Mouse (Mus musculus): ENCODE measurements around the gene Babam1.

Babam1 gene

DNA sequence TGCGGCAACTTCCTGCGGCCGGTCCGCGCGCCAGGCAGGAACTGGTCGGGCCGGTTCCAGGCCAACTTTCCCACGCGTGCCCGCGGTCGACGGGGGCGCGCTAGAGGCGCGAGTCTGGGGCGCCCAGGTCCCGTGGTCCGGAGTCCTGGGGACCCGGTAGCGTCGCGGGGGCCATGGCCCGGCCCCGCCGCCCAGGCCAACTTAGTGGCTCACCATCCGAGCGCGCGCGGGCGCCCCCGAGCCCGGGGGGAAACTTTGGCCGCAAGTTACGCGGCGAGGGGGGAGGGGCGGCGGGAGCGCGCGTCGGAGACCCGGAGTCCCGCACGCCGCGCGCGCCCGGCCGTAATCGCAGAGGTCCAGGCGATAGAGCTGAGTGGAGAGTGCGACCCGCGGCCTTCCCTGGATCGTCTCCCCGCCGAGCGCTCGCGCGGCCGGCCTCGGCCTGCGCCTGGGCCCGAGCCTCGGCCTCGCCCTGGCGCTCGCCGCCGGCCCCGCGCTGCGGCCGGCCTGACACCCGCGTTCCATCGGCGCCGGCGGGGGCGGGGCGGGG is 15.2 kb upstream of the Babam1 start, which contains the start of gene Nr2f6:
TSS of gene Nr2f6 (minus strand) at position 540 of the 550 bp plus-strand sequence.
- no peak for DNase-seq (ENCODE audit: low read depth, low spot score)

- peak; percentile 76 for DNase-seq (ENCODE audit: low read depth, low spot score)
Measured at GRCm38 (mm10) chr8:71381971-71382961, 14.4 kb upstream of the Babam1 start.

- DNase-seq (ENCODE audit: low read depth, low spot score) = no peak
Measured at GRCm38 (mm10) chr8:71383396-71383795, 13.3 kb upstream of the Babam1 start.

DNA sequence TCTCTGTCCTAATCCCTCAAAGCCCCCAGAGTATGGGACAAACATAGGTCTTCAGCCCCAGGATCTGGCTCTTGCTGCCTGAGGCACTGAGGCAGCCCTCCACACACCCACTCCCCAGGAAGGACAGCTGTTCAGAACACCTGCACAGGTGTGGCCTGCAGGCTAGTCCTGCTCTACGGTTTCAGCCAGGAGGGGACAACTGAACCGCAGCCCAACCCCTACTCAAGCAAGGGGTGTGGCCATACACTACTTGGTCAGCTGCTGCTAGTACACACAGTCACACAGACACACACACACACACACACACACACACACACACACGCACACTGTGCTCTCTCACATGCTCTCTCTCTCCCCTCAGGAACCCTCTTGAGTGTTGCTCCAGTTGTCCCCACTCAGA is 12.8 kb upstream of the Babam1 start:
- DNase-seq (ENCODE audit: low read depth, low spot score) = no peak

- no peak for DNase-seq (ENCODE audit: low read depth, low spot score)
Measured at GRCm38 (mm10) chr8:71385212-71385835, 11.3 kb upstream of the Babam1 start.

DNA sequence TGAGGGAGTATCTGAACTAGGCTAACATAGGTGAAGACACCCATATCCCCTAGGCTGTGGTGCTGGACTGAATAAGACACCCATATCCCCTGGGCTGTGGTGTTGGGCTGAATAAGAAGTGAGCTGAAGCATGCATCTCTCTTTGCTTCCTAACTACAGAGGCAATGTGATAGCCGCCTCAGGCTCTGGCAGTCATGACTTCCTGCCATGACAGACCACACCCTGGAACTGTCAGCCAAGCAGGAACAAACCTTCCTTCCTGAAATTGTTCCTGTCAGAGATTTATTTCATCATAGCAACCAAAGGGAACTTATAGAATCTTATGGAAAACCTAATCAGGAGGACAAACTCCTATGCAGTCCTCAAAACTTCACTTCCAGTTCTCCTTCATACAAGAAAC is 8.4 kb upstream of the Babam1 start:
- no peak for DNase-seq (ENCODE audit: low read depth, low spot score)

- no peak for DNase-seq (ENCODE audit: low read depth, low spot score)
Measured at GRCm38 (mm10) chr8:71391696-71392095, 5.0 kb upstream of the Babam1 start.

DNA sequence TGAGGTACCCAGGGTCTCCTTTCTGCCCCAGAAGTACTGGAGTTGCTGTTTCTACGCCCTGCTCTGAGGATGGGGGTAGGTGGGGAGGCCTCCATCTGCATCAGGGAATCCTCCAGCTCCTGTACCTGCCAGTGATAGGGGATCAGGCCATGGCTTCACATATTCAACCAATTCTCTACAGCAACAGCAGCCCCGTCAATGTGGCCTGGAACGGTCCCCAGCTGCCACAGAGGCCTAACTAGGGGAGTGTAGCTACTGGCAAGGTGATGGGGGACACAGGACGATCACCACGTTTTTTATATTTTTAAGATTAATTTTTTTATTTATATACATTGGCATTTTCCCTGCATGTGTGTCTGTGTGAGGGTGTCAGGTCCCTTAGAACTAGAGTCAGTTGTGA is 4.3 kb upstream of the Babam1 start:
- no peak for DNase-seq (ENCODE audit: low read depth, low spot score)

GRCm38 (mm10) chr8:71392871-71393270 is 3.8 kb upstream of the Babam1 start:
- DNase-seq (ENCODE audit: low read depth, low spot score) = peak; percentile 81

DNA sequence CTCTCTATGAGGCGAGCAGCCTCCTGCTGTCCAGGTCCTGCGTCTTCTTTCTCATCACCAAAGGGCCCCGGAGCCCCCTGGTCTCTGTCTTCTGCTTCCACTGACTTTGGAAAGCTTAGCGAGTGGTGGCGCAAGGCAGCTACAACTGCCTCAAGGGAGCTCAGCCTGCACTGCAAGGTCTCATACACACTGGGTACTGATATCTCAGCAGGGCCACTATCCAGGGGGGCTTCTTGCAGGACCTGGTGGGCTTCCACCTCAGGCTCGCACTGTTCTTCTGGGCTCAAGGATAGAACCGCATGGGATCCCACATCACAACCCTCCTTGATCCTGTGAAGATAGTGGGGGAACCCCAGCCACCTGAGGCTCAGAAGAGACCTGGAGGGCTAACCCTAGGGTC is 2.2 kb upstream of the Babam1 start:
- no peak for DNase-seq (ENCODE audit: low read depth, low spot score)

GRCm38 (mm10) chr8:71395071-71395470 is 1.6 kb upstream of the Babam1 start:
- no peak for DNase-seq (ENCODE audit: low read depth, low spot score)

DNA sequence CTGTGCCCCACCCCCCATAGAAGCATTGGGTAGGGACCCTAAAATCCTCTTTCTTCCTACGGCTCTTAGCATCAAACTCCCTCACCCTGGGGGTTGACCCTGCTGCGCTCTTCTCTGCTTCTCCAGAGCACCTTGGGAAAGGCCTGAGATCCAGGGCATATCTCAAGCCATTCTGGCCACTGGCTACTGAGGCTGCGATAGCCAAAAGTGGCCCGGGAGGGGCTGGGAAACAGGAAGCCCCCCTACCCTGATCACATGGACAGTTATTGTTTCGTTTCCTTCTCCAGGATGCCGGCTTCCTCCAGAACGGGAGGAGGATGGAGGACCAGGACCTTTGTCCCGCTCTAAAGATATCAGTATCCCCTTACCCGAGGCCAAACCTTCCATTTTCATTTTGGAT is 1.0 kb upstream of the Babam1 start, which contains the start of gene Ushbp1:
TSS of gene Ushbp1 (minus strand) at position 174 of the 400 bp plus-strand sequence.
- no peak for DNase-seq (ENCODE audit: low read depth, low spot score)

DNA sequence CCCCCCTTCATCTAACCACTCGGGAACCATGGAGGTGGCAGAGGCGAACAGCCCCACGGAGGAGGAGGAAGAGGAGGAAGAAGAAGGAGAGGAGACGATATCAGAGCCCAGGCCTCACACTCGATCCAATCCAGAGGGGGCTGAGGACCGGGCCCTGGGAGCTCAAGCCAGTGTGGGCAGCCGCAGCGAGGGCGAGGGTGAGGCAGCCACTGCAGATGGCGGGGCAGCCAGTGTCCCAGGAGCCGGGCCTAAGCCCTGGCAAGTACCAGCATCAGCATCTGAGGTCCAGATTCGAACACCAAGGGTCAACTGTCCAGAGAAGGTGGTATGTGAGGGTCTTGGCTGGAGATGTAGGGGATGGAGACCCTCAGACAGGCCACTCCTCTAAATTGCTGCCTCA is 1.0 kb downstream of the Babam1 start:
- DNase-seq (ENCODE audit: low read depth, low spot score) = no peak

- no peak for DNase-seq (ENCODE audit: low read depth, low spot score)
Measured at GRCm38 (mm10) chr8:71400826-71401225, 4.2 kb downstream of the Babam1 start.

DNA sequence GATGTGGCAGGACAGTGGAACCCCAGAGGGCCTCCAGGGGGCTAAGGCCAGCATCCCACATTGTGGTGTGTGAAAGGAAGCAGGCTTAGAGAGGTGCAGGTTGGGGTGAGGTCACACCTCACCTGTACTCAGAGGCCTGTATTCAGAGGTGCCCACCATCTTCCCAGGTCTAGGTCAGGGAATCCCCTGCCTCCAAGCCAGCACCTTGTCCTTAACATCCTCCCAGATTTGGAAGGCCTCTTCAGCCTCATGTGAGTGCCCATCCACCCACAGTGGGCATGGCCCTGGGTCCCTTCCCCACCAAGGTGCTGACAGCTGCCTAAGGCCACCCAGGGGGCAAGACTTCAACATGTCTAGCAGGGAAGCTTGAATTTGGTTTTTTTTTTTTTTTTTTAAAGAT is 4.8 kb downstream of the Babam1 start:
- DNase-seq (ENCODE audit: low read depth, low spot score) = no peak

DNA sequence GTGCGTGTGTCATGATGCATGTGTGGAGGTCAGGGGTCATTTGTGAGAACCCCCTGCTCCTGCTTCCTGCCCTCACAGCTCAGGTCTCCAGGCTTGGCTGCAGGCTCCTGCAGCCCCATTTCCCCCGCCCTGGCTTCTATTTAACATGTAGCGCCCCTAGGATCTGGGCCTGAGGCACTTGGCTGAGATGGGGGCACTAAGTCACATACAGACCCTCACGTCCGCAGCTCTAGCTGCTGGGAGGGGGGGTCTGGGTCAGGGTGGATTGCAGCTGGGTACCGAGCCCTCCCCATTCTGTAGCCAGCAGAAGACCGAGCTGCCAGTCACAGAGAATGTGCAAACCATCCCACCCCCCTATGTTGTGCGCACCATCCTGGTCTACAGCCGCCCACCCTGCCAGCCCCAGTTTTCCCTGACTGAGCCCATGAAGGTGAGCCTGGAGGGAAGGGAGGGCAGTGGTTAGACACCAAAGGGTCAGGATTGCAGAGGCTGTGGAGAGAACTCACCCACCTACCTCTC is 5.8 kb downstream of the Babam1 start:
- DNase-seq (ENCODE audit: low read depth, low spot score) = no peak

- no peak for DNase-seq (ENCODE audit: low read depth, low spot score)
Measured at GRCm38 (mm10) chr8:71403107-71403885, 6.6 kb downstream of the Babam1 start.

DNA sequence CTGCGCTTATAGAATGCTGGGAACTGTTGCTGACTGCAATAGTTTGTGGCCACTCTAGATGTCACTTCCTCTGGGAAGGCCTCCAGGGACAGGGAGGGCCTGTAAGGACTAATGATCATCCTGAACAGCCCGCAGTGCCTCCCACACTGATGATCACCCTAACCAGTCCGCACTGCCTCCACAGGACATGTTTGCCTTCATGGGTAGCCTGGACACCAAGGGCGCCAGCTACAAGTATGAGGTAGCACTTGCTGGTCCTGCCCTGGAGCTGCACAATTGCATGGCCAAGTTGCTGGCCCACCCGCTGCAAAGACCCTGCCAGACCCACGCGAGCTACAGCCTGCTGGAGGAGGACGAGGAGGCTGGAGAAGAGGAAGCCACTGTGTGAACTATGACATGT is 7.3 kb downstream of the Babam1 start:
- no peak for DNase-seq (ENCODE audit: low read depth, low spot score)

DNA sequence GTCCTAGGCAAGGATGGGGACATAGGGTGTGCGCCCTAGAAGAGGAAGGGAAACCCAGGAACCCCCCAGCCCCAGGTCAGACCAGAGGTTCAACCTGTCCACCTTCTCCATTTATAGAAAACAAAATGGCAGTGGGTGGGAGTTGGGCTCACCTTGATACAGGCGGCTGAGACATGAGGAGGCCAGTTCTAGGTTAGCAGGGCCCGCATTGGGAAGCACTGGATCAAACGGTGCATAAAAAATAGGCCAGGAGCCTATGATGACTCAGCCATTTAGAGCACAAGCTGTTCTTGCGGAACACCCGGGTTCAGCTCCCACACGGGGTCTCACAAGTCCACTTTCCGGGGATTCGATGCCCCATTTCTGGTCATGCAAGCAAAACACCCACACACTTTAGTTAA is 8.3 kb downstream of the Babam1 start:
- no peak for DNase-seq (ENCODE audit: low read depth, low spot score)

DNA sequence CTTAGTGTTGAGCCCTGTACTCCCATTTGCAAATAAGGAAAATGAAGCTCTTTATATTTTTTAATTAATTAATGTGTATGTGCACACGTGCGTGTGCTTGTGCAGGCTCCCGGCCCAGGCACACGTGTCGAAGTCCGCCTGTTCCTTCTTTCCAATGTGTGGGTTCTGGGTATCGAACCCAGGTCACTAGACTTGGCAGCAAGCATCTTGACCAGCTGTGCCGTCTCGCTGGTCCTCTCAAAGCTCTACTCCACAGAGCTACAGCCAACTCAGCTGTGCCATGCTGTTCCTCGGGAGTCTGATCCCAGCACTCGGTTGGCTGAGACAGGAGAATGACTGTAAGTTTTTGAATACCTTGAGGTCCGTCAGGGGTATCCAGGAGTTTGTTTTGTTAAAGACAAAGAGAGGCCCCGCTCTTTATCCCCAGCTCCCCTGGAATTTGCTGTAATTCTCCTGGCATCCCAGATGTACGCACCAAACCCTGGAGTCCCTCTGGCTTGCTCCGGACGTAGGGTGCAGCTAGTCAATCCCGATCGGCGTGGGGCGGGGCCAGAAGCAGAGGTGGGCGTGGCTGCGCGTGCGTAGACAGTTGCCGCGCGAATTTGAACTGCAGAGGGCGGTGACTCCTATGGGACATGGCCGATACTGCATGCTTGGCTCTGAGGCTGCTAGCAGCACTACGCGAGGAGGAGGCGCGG is 8.9 kb downstream of the Babam1 start, which contains the start of gene Ankle1:
TSS of gene Ankle1 (plus strand) at position 610 of the 698 bp plus-strand sequence.
- DNase-seq (ENCODE audit: low read depth, low spot score) = peak; percentile 85
